Mouse (Mus musculus) monocyte, adult 2 months (primary cell): ENCODE measurements around the gene Ppara.

Source experiments
- DNase-seq, 2 experiments: peaks; one replicate each; pipeline ENCODE4 v3.0.0; 2022; ENCODE audit warnings: low spot score in 2 of 2, low read depth in 1 of 2

The Ppara gene

GRCm38 (mm10) chr15:85724271-85725165, 10.3 kb upstream of the Ppara start:
- no peak for DNase-seq

- no peak for DNase-seq
These were observed 6.6 kb upstream of the Ppara start for GRCm38 (mm10) chr15:85728224-85728623.

- no peak for DNase-seq
These were observed 5.5 kb upstream of the Ppara start for GRCm38 (mm10) chr15:85729256-85729655.

- no peak for DNase-seq
These were observed 4.8 kb upstream of the Ppara start for GRCm38 (mm10) chr15:85730027-85730426.

- DNase-seq = no peak
These were observed 2.7 kb upstream of the Ppara start for GRCm38 (mm10) chr15:85731885-85732603.

- DNase-seq = no peak
These were observed 2.2 kb upstream of the Ppara start for GRCm38 (mm10) chr15:85732604-85732968.

GRCm38 (mm10) chr15:85733686-85734085, 1.1 kb upstream of the Ppara start:
- DNase-seq = no peak

- DNase-seq = no peak
These were observed 635 bp upstream of the Ppara start for GRCm38 (mm10) chr15:85734148-85734547.

GRCm38 (mm10) chr15:85735063-85735835, 466 bp downstream of the Ppara start:
- DNase-seq = no peak

- no peak for DNase-seq
These were observed 1.0 kb downstream of the Ppara start for GRCm38 (mm10) chr15:85735836-85736190.

- DNase-seq = no peak
These were observed 1.7 kb downstream of the Ppara start for GRCm38 (mm10) chr15:85736506-85736905.

GRCm38 (mm10) chr15:85738416-85738815, 3.6 kb downstream of the Ppara start:
- no peak for DNase-seq

- DNase-seq = no peak
These were observed 4.2 kb downstream of the Ppara start for GRCm38 (mm10) chr15:85738939-85739338.

GRCm38 (mm10) chr15:85742608-85743007, 7.8 kb downstream of the Ppara start:
- no peak for DNase-seq

- no peak for DNase-seq
These were observed 9.2 kb downstream of the Ppara start for GRCm38 (mm10) chr15:85743946-85744345.

- DNase-seq = no peak
These were observed 11.4 kb downstream of the Ppara start for GRCm38 (mm10) chr15:85746178-85746577.

GRCm38 (mm10) chr15:85746671-85747070, 11.9 kb downstream of the Ppara start:
- no peak for DNase-seq

- no peak for DNase-seq
These were observed 13.2 kb downstream of the Ppara start for GRCm38 (mm10) chr15:85747951-85748350.

GRCm38 (mm10) chr15:85748466-85748865, 13.7 kb downstream of the Ppara start:
- DNase-seq = no peak

- no peak for DNase-seq
These were observed 14.4 kb downstream of the Ppara start for GRCm38 (mm10) chr15:85749141-85749540.

- no peak for DNase-seq
These were observed 15.3 kb downstream of the Ppara start for GRCm38 (mm10) chr15:85750115-85750514.

GRCm38 (mm10) chr15:85752655-85753054, 17.9 kb downstream of the Ppara start:
- no peak for DNase-seq
